Mouse (Mus musculus) heart, embryonic 15.5 days (tissue): ENCODE data around the gene Timm10b. TPM values are rescaled to one million over a fixed set of nuclear protein-coding genes. Genes with fewer than 3 reads are reported as not detected.
A peak's percentile ranks its signal among the peaks of the same experiment; 100 is the strongest.

Experiments used
- ATAC-seq: fragments of 200-750 bp; cut with Nextera tagmentation; replicated peaks from 2 replicates; pipeline ENCODE4 v1.8.0; 2017; ENCODE audit warnings: low read depth, moderate TSS enrichment; ENCODE audit not compliant: insufficient number of reproducible peaks, insufficient read depth, low FRiP score
- H3K27ac ChIP-seq: fragments of 300-500 bp; sonication (generic); 2 replicates; pipeline ENCODE4 v1.5.1; 2015; ENCODE audit warnings: mild to moderate bottlenecking, inconsistent platforms
- H3K27me3 ChIP-seq: fragments of 300-500 bp; sonication (generic); 2 replicates; pipeline ENCODE4 v1.6.1; 2015; ENCODE audit warnings: inconsistent platforms
- H3K36me3 ChIP-seq: fragments of 300-500 bp; sonication (generic); 2 replicates; pipeline ENCODE4 v1.6.1; 2015; ENCODE audit warnings: mild to moderate bottlenecking, inconsistent platforms
- H3K4me1 ChIP-seq: fragments of 300-500 bp; sonication (generic); replicated peaks from 2 replicates; pipeline ENCODE4 v1.6.1; 2015; ENCODE audit warnings: inconsistent platforms
- H3K4me2 ChIP-seq: fragments of 300-500 bp; sonication (generic); 2 replicates; pipeline ENCODE4 v1.6.1; 2015; ENCODE audit warnings: inconsistent platforms, mild to moderate bottlenecking, moderate library complexity
- H3K4me3 ChIP-seq: fragments of 300-500 bp; sonication (generic); 2 replicates; pipeline ENCODE4 v1.5.1; 2015; ENCODE audit warnings: mild to moderate bottlenecking, inconsistent platforms
- H3K9ac ChIP-seq: fragments of 300-500 bp; sonication (generic); 2 replicates; pipeline ENCODE4 v1.6.1; 2015; ENCODE audit warnings: mild to moderate bottlenecking, inconsistent platforms
- H3K9me3 ChIP-seq: fragments of 300-500 bp; sonication (generic); replicated peaks from 2 replicates; pipeline ENCODE4 v1.6.1; 2016; ENCODE audit warnings: inconsistent platforms
- WGBS: fragments of 180-500 bp; shearing (Covaris S2); methylation state at CpG from one replicate; pipeline ENCODE4 v1.1.7; 2015; ENCODE audit warnings: mixed read lengths; 5-methylcytosine and 5-hydroxymethylcytosine counted together
- polyA plus RNA-seq: library from polyadenylated mRNA; unstranded; fragments of >200 nt; fragmentation: Nextera tagmentation; extraction: Ambion mirVana; gene quantifications from 2 replicates; pipeline ENCODE4 v1.2.1, GENCODE M21; 2015

Timm10b gene
- 138 and 156 TPM in 2 replicates for polyA plus RNA-seq

DNA sequence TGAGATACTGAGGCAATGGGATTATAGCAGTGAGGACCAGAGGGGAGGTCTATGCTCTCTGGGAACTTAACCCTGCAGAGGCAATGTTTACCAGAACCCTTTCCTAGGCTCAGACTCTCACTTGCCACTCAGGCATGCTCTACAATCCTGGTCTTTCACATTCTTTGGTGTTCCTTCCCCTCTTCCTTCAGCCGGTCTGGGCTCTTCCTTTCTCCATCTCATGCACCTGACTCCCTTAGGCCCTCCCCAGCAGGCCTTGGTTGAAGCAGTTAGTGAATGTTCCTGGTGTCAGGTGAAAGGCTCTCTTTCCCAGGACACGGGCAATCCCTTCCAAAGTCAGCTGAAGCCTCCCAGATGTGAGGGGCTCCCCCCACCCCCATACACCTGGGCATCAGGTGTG is at the start of gene Timm10b:
Timm10b (plus strand) TSS at position 301 of the 400 bp plus-strand sequence.
- Histone ChIP-seq H3K9ac (peak within 1 kb of the TSS; percentile 87), H3K9me3 (no peaks in the 10 kb centered on the region), H3K4me3 (peak within 1 kb of the TSS; percentile 71), H3K27me3 (no peaks in the 10 kb centered on the region), H3K36me3 (peaks cover 30% of the 10 kb centered on the region), H3K4me1 (peaks cover 30% of the 10 kb centered on the region), H3K4me2 (peak within 1 kb of the TSS; percentile 88), H3K27ac (peak within 1 kb of the TSS; percentile 91)
- WGBS = 3% methylated on average over 2 of the region's 2 CpGs
- ATAC-seq = peak; percentile 4; the same call in 1 of the 2 replicates

DNA sequence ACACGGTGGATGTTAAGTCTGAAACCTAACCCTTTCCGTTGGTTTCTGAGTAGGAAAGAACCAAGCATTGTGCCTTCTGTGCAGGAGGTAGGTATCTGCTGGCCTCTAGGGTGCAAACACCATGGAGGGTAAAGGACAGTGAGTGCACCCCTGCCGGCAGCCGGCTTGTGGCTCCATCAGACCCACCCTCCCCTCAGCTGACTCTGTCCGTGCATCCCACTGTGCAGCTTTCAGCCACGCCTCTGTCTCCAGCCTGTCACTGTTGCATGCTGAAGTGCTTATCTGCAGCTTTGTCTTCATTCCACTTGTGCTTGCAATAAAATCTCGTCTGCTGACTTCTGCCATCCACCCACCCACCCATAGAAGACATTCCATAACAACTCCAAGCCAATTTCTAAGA is 49.8 kb upstream of the Timm10b start:
- no peaks in the 10 kb centered on the region for H3K9me3 ChIP-seq
- H3K27ac ChIP-seq = no peak overlapping the region
- H3K4me1 ChIP-seq = no peaks in the 10 kb centered on the region; the same call in 1 of the 2 replicates
- WGBS = 22% methylated on average over 7 of the region's 7 CpGs
- H3K4me2 ChIP-seq = no peak overlapping the region
- no peak overlapping the region for H3K9ac ChIP-seq
- H3K4me3 ChIP-seq = no peak overlapping the region
- no peaks in the 10 kb centered on the region for H3K27me3 ChIP-seq
- ATAC-seq = no peak
- H3K36me3 ChIP-seq = no peaks in the 10 kb centered on the region

DNA sequence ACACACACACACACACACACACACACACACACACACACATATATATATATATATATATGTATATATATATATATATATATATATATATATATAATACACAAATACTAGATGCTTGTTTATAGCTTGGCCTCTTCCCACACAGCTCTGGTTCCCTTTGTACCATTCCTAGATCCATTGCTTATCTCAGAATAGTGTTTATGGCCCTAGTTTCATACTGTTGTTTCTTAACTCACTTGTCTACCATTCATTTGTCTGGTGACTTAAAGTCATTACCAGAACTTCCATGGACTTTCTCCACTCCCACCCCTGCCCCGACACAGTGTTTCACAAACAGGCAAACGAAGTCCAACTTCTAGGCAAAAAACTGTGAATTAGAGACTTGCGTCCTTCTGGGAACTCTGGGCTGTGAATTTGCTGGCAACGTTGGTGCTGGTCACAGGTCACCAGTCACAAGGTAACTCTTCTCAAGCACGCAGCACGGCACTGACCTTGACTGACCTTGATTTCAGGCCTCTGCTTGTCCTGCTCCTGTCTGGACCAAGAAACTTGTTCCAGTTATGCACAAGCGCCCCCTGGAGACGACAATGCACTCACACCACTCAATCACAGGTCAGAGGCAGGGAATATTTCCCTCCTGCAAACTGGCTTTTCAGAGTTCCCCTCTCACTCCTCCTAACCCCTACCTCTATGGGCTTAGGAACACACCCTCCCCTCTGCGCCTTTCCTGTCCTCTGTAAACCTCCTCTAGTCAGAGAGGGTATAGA is 36.8 kb upstream of the Timm10b start:
- no peaks in the 10 kb centered on the region for H3K36me3 ChIP-seq
- no peak overlapping the region for H3K9ac ChIP-seq
- no peak overlapping the region for H3K4me2 ChIP-seq
- 35% methylated on average over 9 of the region's 9 CpGs for WGBS
- no peaks in the 10 kb centered on the region for H3K4me1 ChIP-seq
- no peak overlapping the region for H3K27ac ChIP-seq
- peak; percentile 60; the same call in 1 of the 2 replicates for ATAC-seq
- H3K9me3 ChIP-seq = no peaks in the 10 kb centered on the region
- H3K27me3 ChIP-seq = no peaks in the 10 kb centered on the region
- no peak overlapping the region for H3K4me3 ChIP-seq

DNA sequence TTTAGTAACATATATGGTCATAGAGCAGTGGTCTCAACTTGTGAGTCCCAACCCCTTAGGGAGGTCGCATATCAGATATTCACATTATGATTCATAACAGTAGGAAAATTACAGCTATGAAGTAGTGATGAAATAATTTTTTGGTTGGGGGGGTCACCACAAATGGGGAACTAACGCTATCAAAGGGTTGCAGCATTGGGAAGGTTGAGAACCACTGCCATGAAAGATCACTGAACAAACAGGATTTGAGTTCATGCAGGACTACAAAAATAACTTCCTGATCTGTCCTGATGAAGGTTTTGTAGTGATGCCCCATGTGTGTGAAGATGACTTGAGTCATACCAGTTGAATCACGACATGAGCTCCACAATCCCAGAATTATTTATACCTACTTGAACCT is 31.4 kb upstream of the Timm10b start:
- WGBS = 87% methylated on average over 3 of the region's 3 CpGs
- Histone ChIP-seq H3K4me2 (no peak overlapping the region), H3K4me1 (no peaks in the 10 kb centered on the region), H3K36me3 (peaks cover 35% of the 10 kb centered on the region), H3K27ac (no peak overlapping the region), H3K27me3 (no peaks in the 10 kb centered on the region), H3K9ac (no peak overlapping the region), H3K9me3 (no peaks in the 10 kb centered on the region), H3K4me3 (no peak overlapping the region)
- no peak for ATAC-seq

DNA sequence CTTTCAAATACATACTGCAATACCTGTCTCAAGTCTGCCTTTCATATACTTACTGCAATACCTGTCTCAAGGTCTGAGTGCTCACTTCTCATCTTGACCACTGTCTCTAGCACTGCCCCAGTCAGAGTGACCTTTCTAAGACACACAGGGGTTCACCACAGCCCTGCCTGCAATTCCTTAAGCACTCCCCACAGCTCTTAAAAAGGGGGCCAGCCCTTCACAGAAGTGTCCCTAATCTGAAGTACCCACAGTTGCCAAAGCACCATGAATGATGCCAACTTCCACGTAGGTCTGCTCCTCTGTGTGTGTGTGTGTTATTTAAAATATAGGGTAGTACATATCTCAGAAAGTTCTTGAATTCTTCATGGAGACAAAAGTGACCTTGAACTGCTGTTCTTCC is 28.1 kb upstream of the Timm10b start:
- H3K36me3 ChIP-seq = peaks cover 53% of the 10 kb centered on the region
- no peak overlapping the region for H3K4me3 ChIP-seq
- H3K27ac ChIP-seq = no peak overlapping the region
- no peaks in the 10 kb centered on the region for H3K27me3 ChIP-seq
- H3K9ac ChIP-seq = no peak overlapping the region
- no peaks in the 10 kb centered on the region for H3K9me3 ChIP-seq
- peaks cover 6% of the 10 kb centered on the region for H3K4me1 ChIP-seq
- H3K4me2 ChIP-seq = no peak overlapping the region
- ATAC-seq = no peak
- WGBS = 82% methylated on average over 1 of the region's 1 CpGs

DNA sequence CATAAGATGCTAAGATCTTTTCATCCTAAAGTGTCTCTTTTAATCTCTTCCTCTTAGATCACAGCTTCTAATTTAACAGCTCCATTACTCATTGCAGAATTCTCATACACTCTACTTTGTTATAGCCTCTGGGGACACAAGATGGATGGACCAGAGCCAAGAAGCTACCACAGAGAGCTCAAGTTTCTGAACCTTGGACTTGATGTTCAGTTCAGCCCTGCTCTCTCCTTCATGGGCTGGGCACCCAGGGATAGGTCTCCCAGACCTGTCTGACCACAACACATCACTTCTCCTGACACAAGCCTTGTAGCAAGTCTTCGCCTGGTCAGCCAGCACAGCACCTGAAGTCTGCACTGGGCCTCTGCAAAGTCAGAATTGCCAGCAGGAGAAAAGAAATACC is 25.5 kb upstream of the Timm10b start:
- Histone ChIP-seq H3K4me1 (peaks cover 16% of the 10 kb centered on the region), H3K9me3 (no peaks in the 10 kb centered on the region)
- WGBS = 63% methylated on average over 1 of the region's 1 CpGs

DNA sequence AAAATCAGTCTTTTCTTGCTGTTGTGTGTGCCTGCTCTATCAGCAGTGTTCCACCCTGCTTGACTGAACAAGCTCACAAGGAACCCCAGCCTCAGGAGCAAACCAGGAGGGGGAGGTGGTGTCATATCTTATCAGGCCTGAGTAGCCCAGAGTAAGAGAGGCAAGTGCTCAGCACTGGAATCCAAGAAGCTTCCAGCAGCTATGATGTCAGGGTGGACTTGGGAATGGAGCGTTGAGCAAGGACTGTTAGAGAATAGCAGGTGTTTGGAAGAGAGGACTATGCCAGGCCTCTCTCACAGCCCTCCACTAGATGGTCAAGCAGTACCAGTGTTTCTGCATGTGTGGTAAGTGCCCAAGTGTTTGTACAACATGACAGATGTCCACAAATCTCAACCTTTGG is 24.1 kb upstream of the Timm10b start:
- Histone ChIP-seq H3K4me1 (peaks cover 16% of the 10 kb centered on the region), H3K9me3 (no peaks in the 10 kb centered on the region), H3K4me2 (no peak overlapping the region), H3K36me3 (peaks cover 68% of the 10 kb centered on the region), H3K27me3 (no peaks in the 10 kb centered on the region), H3K4me3 (no peak overlapping the region), H3K9ac (no peak overlapping the region), H3K27ac (peak overlapping the region; percentile 2; the same call in 1 of the 2 replicates)
- 30% methylated on average over 1 of the region's 1 CpGs for WGBS
- ATAC-seq = no peak

More for the DNA sequence above, 25.5 kb upstream of the Timm10b start:
- Histone ChIP-seq H3K9ac (no peak overlapping the region), H3K36me3 (peaks cover 78% of the 10 kb centered on the region), H3K4me2 (no peak overlapping the region), H3K27ac (no peak overlapping the region), H3K27me3 (no peaks in the 10 kb centered on the region), H3K4me3 (no peak overlapping the region)
- ATAC-seq = no peak

DNA sequence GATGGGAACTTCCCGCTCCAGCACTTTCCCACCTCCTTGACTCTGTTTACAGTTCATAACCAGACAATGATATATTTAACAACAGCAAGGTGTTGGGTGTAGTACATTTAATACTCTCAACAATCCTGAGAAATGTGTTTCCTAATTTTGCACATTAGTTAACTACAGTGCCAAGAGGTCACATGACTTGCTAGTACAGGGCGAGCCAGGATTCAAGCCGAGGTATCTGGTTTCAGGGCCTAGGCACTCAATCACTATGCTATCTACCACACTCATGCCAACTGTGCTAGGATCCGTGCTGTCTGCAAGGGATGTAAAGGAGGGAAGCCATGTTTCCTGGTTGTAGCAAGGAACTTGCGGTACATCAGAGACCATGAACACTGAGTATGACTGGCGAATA is 23.3 kb upstream of the Timm10b start:
- Histone ChIP-seq H3K27ac (peak overlapping the region; percentile 21; the same call in 1 of the 2 replicates), H3K9me3 (no peaks in the 10 kb centered on the region), H3K27me3 (no peaks in the 10 kb centered on the region), H3K36me3 (peaks cover 64% of the 10 kb centered on the region), H3K9ac (no peak overlapping the region), H3K4me2 (no peak overlapping the region), H3K4me1 (peaks cover 16% of the 10 kb centered on the region), H3K4me3 (no peak overlapping the region)
- no peak for ATAC-seq
- WGBS = 55% methylated on average over 6 of the region's 6 CpGs

DNA sequence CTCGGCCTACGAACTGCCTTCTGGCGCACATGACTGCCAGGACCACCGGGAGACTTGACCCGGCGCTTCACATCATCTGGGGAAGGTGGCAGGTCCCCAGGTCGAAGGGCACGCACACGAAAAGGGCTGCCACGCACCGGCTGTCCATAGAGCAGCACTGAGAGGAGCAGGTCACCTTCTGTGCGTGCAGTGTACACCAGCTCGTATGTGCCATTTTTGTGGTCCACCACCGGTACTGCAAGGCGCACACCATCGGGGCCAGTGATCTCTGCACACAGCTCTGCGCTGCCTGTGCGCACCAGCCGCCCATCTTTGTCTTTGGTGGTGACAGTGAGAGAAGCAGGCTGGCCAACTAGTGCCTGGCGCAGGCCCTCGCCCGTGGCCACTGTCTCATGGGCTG is 22.0 kb upstream of the Timm10b start:
- H3K9ac ChIP-seq = no peak overlapping the region
- peaks cover 16% of the 10 kb centered on the region for H3K4me1 ChIP-seq
- H3K36me3 ChIP-seq = peaks cover 58% of the 10 kb centered on the region
- 94% methylated on average over 22 of the region's 22 CpGs for WGBS
- H3K27me3 ChIP-seq = no peaks in the 10 kb centered on the region
- H3K4me3 ChIP-seq = no peak overlapping the region
- no peaks in the 10 kb centered on the region for H3K9me3 ChIP-seq
- no peak overlapping the region for H3K4me2 ChIP-seq
- ATAC-seq = no peak
- H3K27ac ChIP-seq = no peak overlapping the region

DNA sequence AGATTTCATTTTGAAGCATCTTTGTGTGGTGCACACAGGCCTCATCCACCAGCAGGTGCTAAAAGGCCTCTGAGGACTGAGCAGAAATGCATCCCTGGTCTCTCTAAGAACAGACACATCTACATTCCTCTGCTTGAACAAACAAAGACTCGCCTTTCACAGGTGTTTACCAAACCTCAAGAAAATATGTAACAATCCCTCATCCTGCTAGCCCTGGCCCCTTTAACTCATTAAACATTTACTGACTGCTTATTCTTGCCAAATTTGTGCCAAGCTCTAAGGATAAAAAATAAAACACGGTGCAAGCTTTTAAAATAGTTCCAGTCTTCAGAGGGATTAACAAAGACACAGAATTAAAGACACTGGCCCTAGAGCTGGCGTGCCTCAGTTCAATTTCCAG is 20.2 kb upstream of the Timm10b start:
- H3K4me2 ChIP-seq = no peak overlapping the region
- no peak overlapping the region for H3K9ac ChIP-seq
- no peak overlapping the region for H3K4me3 ChIP-seq
- no peak overlapping the region for H3K27ac ChIP-seq
- H3K4me1 ChIP-seq = peaks cover 16% of the 10 kb centered on the region
- WGBS = 84% methylated on average over 3 of the region's 3 CpGs
- no peaks in the 10 kb centered on the region for H3K9me3 ChIP-seq
- H3K36me3 ChIP-seq = peaks cover 55% of the 10 kb centered on the region
- no peak for ATAC-seq
- H3K27me3 ChIP-seq = no peaks in the 10 kb centered on the region

DNA sequence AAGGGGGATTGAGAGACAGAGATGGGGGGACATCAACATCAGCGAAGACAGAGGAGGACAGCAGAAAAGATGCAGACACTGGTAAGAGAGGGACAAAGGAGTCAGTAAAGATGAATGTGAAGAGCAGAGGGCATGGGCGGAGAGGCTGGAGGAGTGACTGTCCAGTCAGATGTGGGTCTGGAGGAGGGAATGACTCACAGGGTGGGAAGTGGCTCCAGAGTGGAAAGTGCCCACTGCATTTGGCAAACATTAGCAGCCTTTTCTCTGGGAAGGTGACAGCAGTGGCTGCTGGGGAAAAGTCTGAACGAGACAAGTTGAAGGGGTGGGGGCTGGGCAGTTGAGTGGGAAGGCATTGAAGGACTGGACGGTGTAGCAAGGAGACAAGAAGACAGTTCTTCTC is 18.8 kb upstream of the Timm10b start:
- no peak overlapping the region for H3K9ac ChIP-seq
- H3K9me3 ChIP-seq = no peaks in the 10 kb centered on the region
- no peak overlapping the region for H3K4me2 ChIP-seq
- no peak overlapping the region for H3K4me3 ChIP-seq
- H3K27me3 ChIP-seq = no peaks in the 10 kb centered on the region
- H3K36me3 ChIP-seq = peaks cover 57% of the 10 kb centered on the region
- WGBS = 64% methylated on average over 4 of the region's 4 CpGs
- no peak for ATAC-seq
- H3K27ac ChIP-seq = no peak overlapping the region
- H3K4me1 ChIP-seq = peaks cover 15% of the 10 kb centered on the region
